Mouse (Mus musculus): ENCODE results near the gene Ncor2.

- TF ChIP-seq CTCF (IDR thresholded peaks at IDR 0.05; ENCODE audit: low read depth), result no peak
- no peak for TF ChIP-seq EP300 (IDR thresholded peaks at IDR 0.05; ENCODE audit: low read depth)
These were observed 150.6 kb downstream of the Ncor2 start for GRCm38 (mm10) chr5:125028371-125028770.

All from liver, embryonic 14.5 days (tissue).